Mouse (Mus musculus) liver, embryonic 11.5 days (tissue): Measurements from ENCODE around the gene Kdsr. TPM values are rescaled to one million over a fixed set of nuclear protein-coding genes. Genes with fewer than 3 reads are reported as not detected.

Experiments used
- ATAC-seq: fragments of 200-750 bp; cut with Nextera tagmentation; replicated peaks from 2 replicates; pipeline ENCODE4 v1.8.0; 2017; ENCODE audit warnings: moderate number of reproducible peaks, mild to moderate bottlenecking, moderate TSS enrichment, moderate library complexity; ENCODE audit not compliant: low FRiP score
- DNase-seq: peaks from one replicate; pipeline ENCODE4 v3.0.0-alpha.2; 2017; ENCODE audit warnings: low spot score
- H3K27ac ChIP-seq: fragments of 300-500 bp; sonication (generic); 2 replicates; pipeline ENCODE4 v1.5.1; 2014; ENCODE audit warnings: mild to moderate bottlenecking, low read depth, low read length, control low read depth
- H3K27me3 ChIP-seq: fragments of 300-500 bp; sonication (generic); replicated peaks from 2 replicates; pipeline ENCODE4 v1.6.1; 2014; ENCODE audit warnings: low read length, mixed read lengths; ENCODE audit not compliant: control insufficient read depth, insufficient read depth
- H3K36me3 ChIP-seq: fragments of 300-500 bp; sonication (generic); 2 replicates; pipeline ENCODE4 v1.6.1; 2014; ENCODE audit warnings: mild to moderate bottlenecking, low read length, moderate library complexity, mixed read lengths; ENCODE audit not compliant: control insufficient read depth, insufficient read depth
- H3K4me1 ChIP-seq: fragments of 300-500 bp; sonication (generic); replicated peaks from 2 replicates; pipeline ENCODE4 v1.6.1; 2014; ENCODE audit warnings: low read length, mixed read lengths; ENCODE audit not compliant: control insufficient read depth, insufficient read depth
- H3K4me2 ChIP-seq: fragments of 300-500 bp; sonication (generic); 2 replicates; pipeline ENCODE4 v1.6.1; 2014; ENCODE audit warnings: mild to moderate bottlenecking, control low read depth, moderate library complexity
- H3K4me3 ChIP-seq: fragments of 300-500 bp; sonication (generic); 2 replicates; pipeline ENCODE4 v1.5.1; 2014; ENCODE audit warnings: low read depth, low read length, control low read depth
- H3K9ac ChIP-seq: fragments of 300-500 bp; sonication (generic); 2 replicates; pipeline ENCODE4 v1.6.1; 2014; ENCODE audit warnings: low read depth, low read length, control low read depth
- H3K9me3 ChIP-seq: fragments of 300-500 bp; sonication (generic); 2 replicates; pipeline ENCODE4 v1.6.1; 2016; ENCODE audit warnings: low read length, inconsistent platforms, mixed read lengths; ENCODE audit not compliant: control insufficient read depth
- WGBS: fragments of 180-500 bp; shearing (Covaris S2); extraction: QIAGEN DNeasy Blood & Tissue Kit; methylation state at CpG from one replicate; pipeline ENCODE4 v1.1.7; 2014; 5-methylcytosine and 5-hydroxymethylcytosine counted together
- polyA plus RNA-seq: library from polyadenylated mRNA; unstranded; fragments of >200 nt; fragmentation: Nextera tagmentation; extraction: Ambion mirVana; gene quantifications from 2 replicates; pipeline ENCODE4 v1.2.1, GENCODE M21; 2014

Kdsr gene
- polyA plus RNA-seq: 8.1 and 9.6 TPM in 2 replicates

GRCm38 (mm10) chr1:106759572-106760435 is at the start of gene Kdsr:
TSS of gene Kdsr (minus strand) at chr1:106759727.
- Histone ChIP-seq H3K36me3 (peaks cover 3% of the 10 kb centered on the region; the same call in 1 of the 2 replicates), H3K4me1 (peaks cover 13% of the 10 kb centered on the region), H3K9me3 (no peaks in the 10 kb centered on the region), H3K27me3 (no peaks in the 10 kb centered on the region), H3K4me2 (peak within 1 kb of the TSS; percentile 99), H3K27ac (peak within 1 kb of the TSS; percentile 77), H3K4me3 (peak within 1 kb of the TSS; percentile 78), H3K9ac (peak within 1 kb of the TSS; percentile 78)
- peak; percentile 98 for ATAC-seq
- WGBS: 3% methylated on average over 49 of the region's 51 CpGs
- peak; percentile 95 for DNase-seq

GRCm38 (mm10) chr1:106799931-106800330 is 40.4 kb upstream of the Kdsr start:
- Histone ChIP-seq H3K36me3 (no peaks in the 10 kb centered on the region), H3K27ac (no peak overlapping the region), H3K9ac (no peak overlapping the region), H3K4me2 (no peak overlapping the region), H3K27me3 (no peaks in the 10 kb centered on the region), H3K4me1 (peaks cover 4% of the 10 kb centered on the region; the same call in 1 of the 2 replicates), H3K4me3 (no peak overlapping the region), H3K9me3 (no peaks in the 10 kb centered on the region)
- DNase-seq (no peak), ATAC-seq (no peak)
- 84% methylated on average over 3 of the region's 3 CpGs for WGBS

- DNase-seq: no peak
- H3K4me2 ChIP-seq: no peak overlapping the region
- H3K27ac ChIP-seq: no peak overlapping the region
- H3K4me3 ChIP-seq: no peak overlapping the region
- H3K9me3 ChIP-seq: no peaks in the 10 kb centered on the region
- peaks cover 4% of the 10 kb centered on the region; the same call in 1 of the 2 replicates for H3K4me1 ChIP-seq
- no peaks in the 10 kb centered on the region for H3K27me3 ChIP-seq
- no peak overlapping the region for H3K9ac ChIP-seq
- H3K36me3 ChIP-seq: no peaks in the 10 kb centered on the region
- 54% methylated on average over 1 of the region's 1 CpGs for WGBS
- no peak for ATAC-seq
These were observed 39.9 kb upstream of the Kdsr start for GRCm38 (mm10) chr1:106799406-106799805.

DNA sequence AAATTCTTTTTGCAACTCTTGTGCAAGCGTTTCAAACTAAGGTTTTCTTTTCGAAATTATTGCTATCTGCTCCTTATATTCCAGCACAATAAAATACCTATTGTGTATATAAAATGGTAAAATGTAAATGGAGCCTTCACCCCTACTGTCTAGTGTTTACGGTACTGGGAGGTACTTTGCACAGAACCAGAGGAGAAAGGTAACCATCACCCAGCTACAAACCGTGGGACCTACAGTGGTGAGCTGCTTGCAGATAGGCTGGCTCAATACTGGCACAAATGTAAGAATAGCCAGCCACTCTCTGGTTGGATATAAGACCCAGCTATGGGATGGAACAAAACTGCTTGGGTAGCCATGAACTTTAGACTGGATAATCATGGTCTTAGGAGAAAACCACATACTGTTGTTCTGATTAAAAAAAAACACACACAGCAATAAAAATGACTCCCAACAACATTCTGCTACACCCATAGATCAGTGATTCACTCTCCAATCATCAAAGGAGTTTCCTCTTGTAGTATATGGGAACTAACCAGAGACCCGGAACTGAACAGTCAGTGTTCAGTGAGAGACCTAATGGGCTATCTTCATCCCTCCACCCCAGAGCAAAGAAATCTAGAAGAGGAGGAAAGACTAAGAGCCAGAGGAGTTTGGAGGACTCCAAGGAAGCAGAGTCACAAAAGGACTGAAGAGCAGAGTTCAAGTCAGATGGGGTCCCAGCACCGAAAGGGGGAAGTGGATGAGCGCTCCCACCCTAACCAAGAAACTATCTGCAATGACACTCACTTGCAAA is 37.7 kb upstream of the Kdsr start:
- 58% methylated on average over 7 of the region's 7 CpGs for WGBS

GRCm38 (mm10) chr1:106796542-106796924 is 37.0 kb upstream of the Kdsr start, which contains the start of gene Vps4b:
TSS of gene Vps4b (minus strand) at chr1:106796728.
- no peaks in the 10 kb centered on the region for H3K27me3 ChIP-seq
- H3K4me1 ChIP-seq: peaks cover 4% of the 10 kb centered on the region
- ATAC-seq: peak; percentile 98
- under 1% methylated on average over 23 of the region's 23 CpGs for WGBS
- peak within 1 kb of the TSS; percentile 99 for H3K9ac ChIP-seq
- peak; percentile 86 for DNase-seq
- H3K27ac ChIP-seq: peak within 1 kb of the TSS; percentile 93
- H3K36me3 ChIP-seq: peaks cover 3% of the 10 kb centered on the region; the same call in 1 of the 2 replicates
- H3K4me3 ChIP-seq: peak within 1 kb of the TSS; percentile 99
- H3K9me3 ChIP-seq: no peaks in the 10 kb centered on the region
- peak within 1 kb of the TSS; percentile 57 for H3K4me2 ChIP-seq

More for the DNA sequence above, 37.7 kb upstream of the Kdsr start:
- H3K27me3 ChIP-seq: no peaks in the 10 kb centered on the region
- H3K36me3 ChIP-seq: peaks cover 3% of the 10 kb centered on the region; the same call in 1 of the 2 replicates
- peak overlapping the region; percentile 57 for H3K4me2 ChIP-seq
- ATAC-seq (peak; percentile 35; the same call in 1 of the 2 replicates), DNase-seq (no peak)
- H3K27ac ChIP-seq: no peak overlapping the region
- peak overlapping the region; percentile 99 for H3K4me3 ChIP-seq
- peak overlapping the region; percentile 99; the same call in 1 of the 2 replicates for H3K9ac ChIP-seq
- no peaks in the 10 kb centered on the region for H3K9me3 ChIP-seq
- peaks cover 4% of the 10 kb centered on the region for H3K4me1 ChIP-seq

DNA sequence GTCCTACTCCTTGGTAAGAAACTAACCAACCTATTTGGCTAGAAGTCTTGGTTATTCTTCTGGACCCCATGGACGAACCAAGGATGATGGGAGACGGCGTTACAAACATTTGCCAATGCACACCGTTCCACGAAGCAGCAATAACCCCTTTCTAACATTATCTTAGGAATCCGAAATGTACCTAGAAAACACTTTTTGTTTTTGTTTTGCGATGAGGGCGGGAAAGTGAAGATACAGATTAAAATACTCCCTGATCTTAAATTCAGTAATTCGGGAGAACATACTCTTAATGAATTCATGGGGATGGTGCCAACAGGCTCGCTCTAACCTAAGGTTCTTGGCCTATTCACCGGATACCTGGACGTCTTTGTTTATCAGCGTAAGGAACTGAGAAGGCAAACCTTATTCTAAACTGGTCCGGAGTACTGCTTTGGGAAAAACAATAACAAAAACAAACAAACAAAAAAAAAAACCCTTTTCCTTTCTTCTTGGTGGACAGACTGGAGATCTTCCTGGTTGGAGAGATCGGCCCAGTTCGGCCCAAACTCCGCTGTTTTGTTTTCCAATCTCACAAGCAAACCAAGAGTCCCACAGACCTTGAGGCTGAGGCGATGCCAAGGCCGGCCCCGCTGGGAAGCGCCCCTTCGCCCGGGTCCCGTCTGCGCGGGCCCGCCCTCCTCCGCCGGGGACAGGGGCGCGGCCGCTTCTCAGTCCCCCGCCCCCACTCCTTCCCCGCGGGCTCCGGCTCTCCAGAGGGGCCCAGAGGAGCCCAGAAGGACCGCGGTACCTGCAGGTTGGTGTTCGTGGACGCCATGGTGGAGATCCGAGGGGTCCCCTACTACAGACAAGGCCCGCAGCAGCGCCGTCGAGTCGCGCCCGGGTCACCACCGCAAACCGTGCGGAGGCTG is 36.4 kb upstream of the Kdsr start:
- DNase-seq (no peak), ATAC-seq (peak; percentile 87)
- H3K4me2 ChIP-seq: peak overlapping the region; percentile 57
- H3K4me3 ChIP-seq: peak overlapping the region; percentile 99
- peak overlapping the region; percentile 93 for H3K27ac ChIP-seq
- no peaks in the 10 kb centered on the region for H3K9me3 ChIP-seq
- H3K36me3 ChIP-seq: peaks cover 3% of the 10 kb centered on the region; the same call in 1 of the 2 replicates
- H3K27me3 ChIP-seq: no peaks in the 10 kb centered on the region
- WGBS: 3% methylated on average over 51 of the region's 51 CpGs
- peaks cover 4% of the 10 kb centered on the region for H3K4me1 ChIP-seq
- H3K9ac ChIP-seq: peak overlapping the region; percentile 99

GRCm38 (mm10) chr1:106774896-106775295 is 15.4 kb upstream of the Kdsr start:
- Histone ChIP-seq H3K27me3 (no peaks in the 10 kb centered on the region), H3K4me3 (no peak overlapping the region), H3K27ac (no peak overlapping the region), H3K36me3 (peaks cover 22% of the 10 kb centered on the region), H3K9me3 (no peaks in the 10 kb centered on the region), H3K4me2 (no peak overlapping the region), H3K4me1 (no peaks in the 10 kb centered on the region), H3K9ac (no peak overlapping the region)
- ATAC-seq (no peak), DNase-seq (no peak)
- 89% methylated on average over 4 of the region's 4 CpGs for WGBS

DNA sequence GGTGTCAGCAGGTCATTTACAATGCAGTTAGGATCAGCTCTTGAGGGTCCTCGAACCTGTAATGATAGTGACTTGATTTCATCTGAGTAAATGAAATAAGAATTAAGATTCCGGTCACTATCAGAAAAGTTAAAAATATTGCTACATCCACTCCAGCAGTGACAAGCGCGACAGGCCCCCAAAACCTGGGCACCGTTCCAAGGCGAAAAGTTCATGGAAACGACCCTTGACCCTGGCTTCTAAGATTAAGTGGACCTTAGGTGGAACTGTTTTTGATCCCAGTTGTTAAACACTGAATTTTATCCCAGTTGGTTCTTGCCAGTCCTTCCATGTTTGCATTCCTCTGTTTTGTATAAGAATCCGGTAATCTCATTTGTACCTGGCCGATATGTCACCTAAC is 14.6 kb upstream of the Kdsr start:
- no peaks in the 10 kb centered on the region for H3K27me3 ChIP-seq
- WGBS: 88% methylated on average over 9 of the region's 9 CpGs
- H3K4me2 ChIP-seq: no peak overlapping the region
- H3K9me3 ChIP-seq: no peaks in the 10 kb centered on the region
- no peak overlapping the region for H3K4me3 ChIP-seq
- peaks cover 21% of the 10 kb centered on the region for H3K36me3 ChIP-seq
- no peak for DNase-seq
- H3K27ac ChIP-seq: no peak overlapping the region
- H3K9ac ChIP-seq: no peak overlapping the region
- H3K4me1 ChIP-seq: no peaks in the 10 kb centered on the region
- no peak for ATAC-seq
